ENCODE assay signal across 8 mouse cellular contexts in genomic region chr11:84760622-84761196, GRCm38 (mm10). TPM values are rescaled to one million over a fixed set of nuclear protein-coding genes. Genes with fewer than 3 reads are reported as not detected.
DNase-seq lines count a peak whose midpoint lies in the region; ATAC-seq and TF ChIP-seq lines count a peak whose summit lies in the region.

No protein-coding gene starts in this region.

- H3K27me3 ChIP-seq in neural tube, embryonic 12.5 days (replicated peaks), result peaks cover 6% of the 10 kb centered on the region; the same call in 1 of the 2 replicates

- H3K4me2 ChIP-seq in neural tube, embryonic 12.5 days (replicated peaks), result peak overlapping the region; percentile 48

- TF ChIP-seq CTCF in cortical plate, adult 2 months (IDR thresholded peaks at IDR 0.05; ENCODE audit: extremely low read depth, insufficient read depth, low read length), result no peak

- ATAC-seq in frontal cortex, adult (ENCODE audit: low TSS enrichment), result peak; percentile 87
- peak; percentile 69; the same call in 1 of the 2 replicates for ATAC-seq in neural tube, embryonic 12.5 days (ENCODE audit: low FRiP score, low read depth)

- H3K9me3 ChIP-seq in neural tube, embryonic 12.5 days, result no peaks in the 10 kb centered on the region

- H3K9ac ChIP-seq in neural tube, embryonic 12.5 days, result 0 out of 2 replicates have a peak overlapping the region, but pooled peaks have one; percentile 13

- TF ChIP-seq POLR2A in cortical plate, adult 2 months (IDR thresholded peaks at IDR 0.05; ENCODE audit: extremely low read depth, insufficient read depth, low read length), result peak; percentile 44; the same call in 1 of the 2 replicates

- H3K36me3 ChIP-seq in neural tube, embryonic 12.5 days, result no peaks in the 10 kb centered on the region

- H3K27ac ChIP-seq in cortical plate, adult 2 months (ENCODE audit: insufficient read depth, low read length), result no peak overlapping the region; the same call in 1 of the 2 replicates
- H3K27ac ChIP-seq in neural tube, embryonic 12.5 days, result no peak overlapping the region

- DNase-seq in layer of hippocampus, postnatal 10 days (ENCODE audit: low spot score in 2 of 2), result peak; percentile 52 to 62
- DNase-seq in urinary bladder, postnatal 25 days (ENCODE audit: low spot score), result no peak
- no peak for DNase-seq in lung, postnatal 10 days
- no peak for DNase-seq in thymus, postnatal 10 days (ENCODE audit: low spot score in 2 of 2)
- DNase-seq in testis, postnatal 10 days (ENCODE audit: low spot score), result no peak

- H3K4me1 ChIP-seq in cortical plate, adult 2 months (ENCODE audit: control insufficient read depth, insufficient read depth, low read length), result peaks cover 7% of the 10 kb centered on the region
- peaks cover 37% of the 10 kb centered on the region for H3K4me1 ChIP-seq in neural tube, embryonic 12.5 days

- H3K4me3 ChIP-seq in cortical plate, adult 2 months (ENCODE audit: insufficient read depth, low read length), result 0 out of 2 replicates have a peak overlapping the region, but pooled peaks have one; percentile 5
- H3K4me3 ChIP-seq in neural tube, embryonic 12.5 days, result no peak overlapping the region

- WGBS in neural tube, embryonic 12.5 days, result 11% methylated on average over 15 of the region's 15 CpGs

RNA-seq across cellular contexts. Expression of gene Mrm1, which starts 58.6 kb away (rescaled TPM):
- polyA plus RNA-seq in cortical plate, adult 2 months (2012; rRNA removed), result 14.5 and 16.5 TPM in 2 replicates
- total RNA-seq in layer of hippocampus, postnatal 10 days (2021), result 10 to 100 TPM; 14.3 to 19.4 TPM
- polyA plus RNA-seq in neural tube, embryonic 12.5 days (2016; fragmentation: Nextera tagmentation; extraction: Ambion mirVana), result 8.9 and 10.5 TPM in 2 replicates

Comparison
In these comparisons a context has a peak if more than half of its experiments do, and no peak if none do; other contexts are left out.
1. DNase-seq: peak in layer of hippocampus, postnatal 10 days (2 of 2); none in urinary bladder, postnatal 25 days (single experiment), lung, postnatal 10 days (single experiment), thymus, postnatal 10 days (0 of 2) and testis, postnatal 10 days (single experiment).